Mouse (Mus musculus): ENCODE measurements around the gene Zbtb42. TPM values are rescaled to one million over a fixed set of nuclear protein-coding genes. Genes with fewer than 3 reads are reported as not detected.

Zbtb42 gene
- total RNA-seq, 1 experiment from 2014 or later: 2.8 TPM

DNA sequence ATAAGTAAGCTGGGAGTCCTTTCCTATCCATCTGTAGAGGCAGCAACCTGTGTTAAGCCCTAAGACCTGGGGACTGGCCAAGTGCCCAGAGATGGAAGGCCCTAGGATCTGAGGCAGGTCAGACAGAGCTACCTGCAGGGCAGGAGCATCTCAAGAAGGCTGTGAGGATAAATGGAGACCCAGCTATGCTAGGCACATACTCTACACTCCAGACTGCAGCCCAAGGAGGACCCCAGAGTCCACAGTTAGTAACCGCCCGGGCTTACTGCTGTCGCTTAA lies 17.4 kb upstream of the Zbtb42 start:
- no peak for DNase-seq

DNA sequence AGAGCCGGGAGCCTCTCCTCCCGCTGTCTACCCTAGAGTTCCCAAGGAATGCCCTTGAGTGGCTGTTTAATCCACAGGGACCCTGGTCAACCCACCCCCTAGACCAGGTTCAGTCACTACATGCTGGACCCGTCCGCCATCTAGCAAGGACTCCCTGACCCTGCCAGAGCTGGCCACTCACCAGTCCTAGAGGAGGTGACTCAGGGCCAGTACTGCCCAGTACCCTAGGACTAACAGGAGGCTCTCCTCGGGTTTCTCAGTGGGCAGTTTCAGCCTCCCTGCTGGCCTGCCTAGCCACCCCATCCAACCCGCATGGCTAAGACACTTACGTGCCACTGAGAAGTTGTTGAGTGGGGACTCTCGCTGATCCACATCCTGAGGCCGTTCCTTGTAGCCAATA lies 16.8 kb upstream of the Zbtb42 start:
- DNase-seq: no peak

DNA sequence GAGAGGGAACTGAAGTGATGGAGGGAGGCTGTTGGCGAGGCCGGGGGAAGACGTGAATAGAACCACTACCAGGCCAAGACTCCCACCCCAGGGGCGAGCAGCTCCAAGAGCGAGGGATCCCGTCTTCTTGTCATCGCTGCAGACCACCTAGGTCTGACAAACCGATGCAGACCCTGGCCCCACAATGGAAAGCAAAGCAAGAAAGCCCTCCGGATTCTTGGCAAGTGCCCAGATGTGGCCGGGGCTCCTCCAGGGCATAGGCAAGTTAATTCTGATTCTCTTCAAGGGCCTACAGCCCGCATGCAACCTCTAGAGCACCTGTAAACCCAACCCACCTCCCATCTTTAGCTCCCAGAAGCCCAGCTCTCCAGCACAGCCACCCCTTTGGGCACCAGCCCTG lies 15.3 kb upstream of the Zbtb42 start:
- DNase-seq: no peak

GRCm38 (mm10) chr12:112663716-112664115 lies 14.9 kb upstream of the Zbtb42 start:
- DNase-seq: no peak

DNA sequence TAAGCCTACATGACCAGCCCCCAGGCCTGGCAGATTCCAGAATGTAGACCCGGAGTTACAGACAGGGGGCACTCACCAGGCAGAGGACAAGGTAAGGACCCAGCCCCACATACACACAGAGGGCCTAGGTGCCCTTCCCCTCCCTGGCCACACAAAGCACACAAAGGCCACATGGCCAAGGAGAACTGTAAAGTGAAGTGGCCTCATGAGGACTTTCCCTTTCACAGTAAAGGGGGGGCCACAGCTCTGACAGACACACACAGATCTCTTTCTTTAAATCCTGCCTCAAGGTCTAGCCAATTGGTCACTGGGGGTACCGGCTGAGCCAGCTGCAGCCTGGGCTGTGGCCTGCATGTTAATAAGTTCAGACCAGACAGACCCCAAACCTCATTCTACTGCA lies 14.5 kb upstream of the Zbtb42 start:
- no peak for DNase-seq

DNA sequence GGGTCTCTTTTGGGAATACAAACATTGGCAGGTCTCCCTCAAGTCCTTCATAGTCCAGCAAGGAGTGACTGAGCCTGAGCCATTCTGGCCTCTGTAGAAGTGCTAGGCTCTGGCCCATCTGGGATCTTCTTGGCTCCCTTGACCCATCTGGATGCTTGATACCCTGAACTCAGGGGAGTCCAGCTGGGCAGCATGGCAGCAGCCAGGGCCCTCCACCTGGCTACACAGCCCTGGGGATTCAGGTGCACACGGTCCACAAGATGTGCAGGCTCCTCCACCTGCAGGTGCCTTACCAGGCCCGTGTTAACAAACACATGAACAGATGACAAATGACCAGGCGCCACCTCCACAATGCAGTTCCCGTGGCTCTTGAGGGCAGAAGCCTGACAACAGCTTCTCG lies 14.0 kb upstream of the Zbtb42 start:
- DNase-seq: no peak

DNA sequence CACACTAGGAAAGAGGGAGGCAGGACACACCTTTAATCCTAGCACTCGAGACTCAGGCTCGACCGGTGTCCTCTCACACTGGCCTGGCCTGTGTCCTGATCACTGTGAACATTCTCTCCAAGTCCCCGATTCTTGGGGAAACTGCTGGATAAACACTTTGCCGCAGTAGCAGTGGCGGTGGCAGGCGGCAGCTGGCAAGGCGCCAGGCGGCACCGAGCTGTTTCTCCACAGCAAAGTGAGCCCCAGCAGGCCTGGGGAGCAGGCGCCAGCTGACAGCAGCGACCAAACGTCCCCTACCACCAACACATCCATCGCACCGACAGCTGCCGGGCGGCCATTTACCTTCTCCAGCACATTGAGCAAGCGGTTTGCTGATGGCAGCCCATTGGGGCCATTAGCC lies 13.2 kb upstream of the Zbtb42 start:
- DNase-seq: peak; percentile 84

GRCm38 (mm10) chr12:112665881-112666544 lies 12.6 kb upstream of the Zbtb42 start:
- DNase-seq: no peak

DNA sequence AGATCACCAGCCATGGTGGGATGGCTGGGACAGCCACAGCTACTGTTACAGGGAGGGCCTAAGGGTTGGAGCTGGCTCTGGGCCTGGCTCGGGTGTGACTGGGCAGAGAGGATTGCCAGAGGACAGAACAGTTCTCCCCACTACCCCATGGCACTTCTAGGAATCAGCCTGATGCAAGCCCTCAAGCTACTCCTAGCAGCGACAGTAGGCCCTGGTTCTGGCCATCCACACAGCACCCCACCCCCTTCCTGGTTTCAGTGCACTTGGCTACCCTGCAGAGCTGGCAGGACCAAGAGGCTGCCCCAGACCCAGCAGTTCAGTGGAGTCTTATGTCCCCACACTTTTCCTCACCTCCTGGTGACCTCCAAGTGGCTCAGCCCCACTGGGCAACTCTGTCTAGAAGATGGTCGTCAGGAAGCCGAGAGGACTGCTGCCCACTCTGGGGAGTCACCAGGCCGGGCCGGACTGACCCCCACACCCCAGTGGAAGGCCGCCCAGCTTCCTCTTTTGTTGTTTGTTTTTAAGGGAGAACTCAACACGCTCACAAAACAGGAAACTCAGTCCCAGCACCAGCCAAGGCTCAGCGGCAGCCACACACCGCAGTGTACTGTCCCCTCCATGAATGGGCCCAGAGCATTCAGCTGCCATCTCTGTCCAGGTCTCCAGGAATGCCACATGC lies 10.9 kb upstream of the Zbtb42 start:
- DNase-seq: peak; percentile 71

DNA sequence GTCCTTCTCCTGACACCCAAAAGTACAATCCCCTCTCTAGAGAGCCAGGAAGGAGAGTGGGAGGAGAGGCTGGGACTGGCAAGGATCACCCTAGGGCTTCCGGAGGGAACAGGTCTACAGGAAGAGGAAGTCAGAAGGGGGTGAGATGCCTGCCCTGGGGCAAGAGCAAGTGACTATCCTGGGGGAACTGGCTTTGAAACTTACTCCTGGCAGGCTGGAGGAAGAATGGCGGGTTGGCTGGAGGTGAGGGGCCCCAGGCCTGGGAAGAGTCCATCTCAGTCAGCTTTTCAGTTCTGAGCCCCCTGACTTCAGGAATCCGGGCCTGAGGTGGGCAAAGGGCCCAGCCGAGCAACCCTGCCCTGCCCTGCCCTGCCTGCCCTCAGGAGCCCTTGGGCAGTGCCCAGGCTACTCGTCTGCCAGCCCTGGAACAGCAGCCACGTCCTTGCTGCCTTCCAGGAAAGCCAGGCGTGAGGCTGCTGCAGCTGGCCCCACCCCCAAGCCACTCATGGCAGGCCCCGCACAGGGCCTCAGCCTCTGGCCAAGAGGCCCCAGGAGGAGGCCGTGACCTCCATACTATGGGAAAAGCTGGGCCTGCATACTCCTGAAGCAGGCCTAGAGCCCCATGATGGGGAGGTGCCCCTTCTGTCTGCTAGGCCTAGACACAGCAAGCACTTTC lies 7.8 kb upstream of the Zbtb42 start:
- peak; percentile 93 for DNase-seq

DNA sequence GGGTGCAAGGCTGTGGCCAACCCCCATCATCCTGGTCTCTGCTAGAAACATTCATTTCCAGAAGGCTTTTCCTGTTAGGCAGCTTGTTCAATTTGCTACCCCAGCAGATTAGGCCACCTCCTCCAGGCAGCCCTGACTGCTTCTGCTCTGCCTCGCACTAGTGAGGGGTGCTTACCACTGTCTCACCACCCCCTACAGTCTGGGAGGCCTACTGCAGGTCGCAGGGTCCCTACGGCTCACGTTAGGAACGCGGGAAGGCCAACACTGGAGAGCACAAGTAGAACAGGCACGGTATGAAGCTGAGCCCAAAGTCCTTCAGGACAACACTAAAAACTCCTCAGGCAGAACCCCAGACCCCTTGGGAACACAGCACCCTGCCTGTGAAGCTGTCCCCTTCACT lies 6.7 kb upstream of the Zbtb42 start:
- peak; percentile 75 for DNase-seq

DNA sequence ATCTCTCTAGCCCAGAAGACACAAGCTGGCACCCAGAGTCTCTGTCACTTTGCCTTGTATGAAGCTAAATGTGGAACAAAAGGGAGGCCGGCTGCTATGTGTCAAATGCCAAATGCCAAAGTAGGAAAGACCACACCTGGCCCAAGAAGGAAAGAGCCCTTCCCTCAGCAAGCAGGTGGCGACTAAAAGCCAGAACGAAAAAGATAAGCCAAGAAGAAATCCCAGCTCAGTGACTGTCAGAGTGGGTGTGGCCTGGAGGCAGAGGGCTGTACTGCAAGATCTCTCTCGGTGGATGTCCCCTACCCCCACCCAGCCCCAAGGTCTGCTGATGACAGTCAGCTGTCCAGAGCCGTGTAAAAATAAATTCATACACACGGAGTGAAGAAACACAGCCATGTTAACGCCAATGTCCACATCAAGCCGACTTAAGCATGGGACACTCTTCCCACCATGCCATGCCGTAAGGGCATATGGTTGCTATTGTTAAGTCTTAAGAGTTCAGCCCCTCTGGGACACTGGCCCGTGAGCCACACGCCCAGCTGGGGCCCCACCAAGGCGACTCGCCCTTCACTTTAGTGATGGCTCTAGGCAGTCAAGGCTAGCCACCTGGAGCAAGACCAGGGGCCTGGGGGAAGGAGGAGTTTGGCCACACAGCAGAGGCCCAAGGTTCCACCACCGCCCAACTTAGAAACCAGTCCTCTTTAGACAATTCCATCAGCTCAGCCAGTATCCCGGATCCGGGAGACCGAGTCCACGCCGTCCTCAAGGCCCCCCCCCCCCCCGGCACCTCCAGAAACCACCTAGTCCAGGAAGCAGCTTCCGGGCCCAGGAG lies 5.7 kb upstream of the Zbtb42 start:
- peak; percentile 83 for DNase-seq

DNA sequence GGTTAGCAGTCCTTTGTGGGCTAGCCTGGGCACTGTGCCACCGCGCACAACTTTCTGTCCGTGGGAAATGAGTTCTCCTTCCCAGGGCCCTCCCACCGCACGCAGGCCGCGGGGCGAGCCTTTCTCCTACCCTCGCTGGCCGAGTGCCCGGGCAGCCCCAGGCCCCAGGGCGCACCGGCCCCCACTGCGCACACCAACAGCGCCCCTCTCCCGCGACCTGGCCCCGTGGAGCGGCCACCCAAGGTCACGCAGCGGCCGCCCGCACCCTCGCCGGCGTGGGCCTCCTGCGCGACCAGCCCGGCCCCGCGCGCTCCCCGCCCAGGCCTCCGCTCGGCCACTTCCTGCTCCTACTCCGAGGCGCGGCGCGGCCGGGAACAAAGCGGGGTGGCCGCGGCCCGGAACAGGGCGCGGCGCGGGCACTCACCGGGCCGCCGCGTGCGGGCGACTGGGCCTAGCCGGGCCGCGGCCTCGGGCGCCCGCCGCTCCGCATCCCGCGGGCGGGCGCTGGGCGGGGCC lies 5.0 kb upstream of the Zbtb42 start:
- DNase-seq: no peak

GRCm38 (mm10) chr12:112674132-112675011 lies 4.3 kb upstream of the Zbtb42 start, which contains the start of gene Akt1:
Akt1 (minus strand) TSS chr12:112674884.
- peak; percentile 77 for DNase-seq

- DNase-seq: peak; percentile 94
Observed at GRCm38 (mm10) chr12:112675245-112676035, 3.2 kb upstream of the Zbtb42 start.

GRCm38 (mm10) chr12:112677076-112677475 lies 1.6 kb upstream of the Zbtb42 start:
- DNase-seq: peak; percentile 75

DNA sequence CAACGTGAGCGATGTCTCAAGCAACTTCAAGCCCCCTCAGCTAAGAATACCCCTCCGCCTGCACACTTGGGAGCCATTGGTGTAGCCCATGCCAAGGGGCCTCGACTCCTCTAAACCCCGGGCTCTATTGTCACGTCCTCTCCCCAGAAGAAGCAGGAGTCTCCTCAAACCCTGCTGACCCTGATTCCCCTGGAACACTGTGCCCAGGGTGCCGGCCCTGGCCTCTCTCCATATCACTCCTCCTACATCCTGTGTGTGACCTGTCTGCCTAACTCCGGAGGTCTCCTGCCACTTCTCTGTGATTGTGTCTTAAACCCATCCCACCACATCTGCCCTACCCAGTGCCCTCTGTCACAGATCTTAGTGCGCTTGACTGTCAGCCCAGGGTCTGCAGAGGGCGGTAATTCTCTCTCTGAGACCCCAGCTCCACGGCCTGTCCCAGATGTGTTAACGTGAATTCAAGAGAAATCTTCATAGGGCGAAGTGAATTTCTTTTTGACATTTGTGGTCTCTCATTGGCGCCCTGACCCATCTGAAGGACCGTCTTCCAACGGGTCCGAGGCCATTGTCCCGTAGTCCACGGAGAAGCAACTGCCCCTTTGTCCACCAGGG lies 579 bp upstream of the Zbtb42 start:
- DNase-seq: no peak

DNA sequence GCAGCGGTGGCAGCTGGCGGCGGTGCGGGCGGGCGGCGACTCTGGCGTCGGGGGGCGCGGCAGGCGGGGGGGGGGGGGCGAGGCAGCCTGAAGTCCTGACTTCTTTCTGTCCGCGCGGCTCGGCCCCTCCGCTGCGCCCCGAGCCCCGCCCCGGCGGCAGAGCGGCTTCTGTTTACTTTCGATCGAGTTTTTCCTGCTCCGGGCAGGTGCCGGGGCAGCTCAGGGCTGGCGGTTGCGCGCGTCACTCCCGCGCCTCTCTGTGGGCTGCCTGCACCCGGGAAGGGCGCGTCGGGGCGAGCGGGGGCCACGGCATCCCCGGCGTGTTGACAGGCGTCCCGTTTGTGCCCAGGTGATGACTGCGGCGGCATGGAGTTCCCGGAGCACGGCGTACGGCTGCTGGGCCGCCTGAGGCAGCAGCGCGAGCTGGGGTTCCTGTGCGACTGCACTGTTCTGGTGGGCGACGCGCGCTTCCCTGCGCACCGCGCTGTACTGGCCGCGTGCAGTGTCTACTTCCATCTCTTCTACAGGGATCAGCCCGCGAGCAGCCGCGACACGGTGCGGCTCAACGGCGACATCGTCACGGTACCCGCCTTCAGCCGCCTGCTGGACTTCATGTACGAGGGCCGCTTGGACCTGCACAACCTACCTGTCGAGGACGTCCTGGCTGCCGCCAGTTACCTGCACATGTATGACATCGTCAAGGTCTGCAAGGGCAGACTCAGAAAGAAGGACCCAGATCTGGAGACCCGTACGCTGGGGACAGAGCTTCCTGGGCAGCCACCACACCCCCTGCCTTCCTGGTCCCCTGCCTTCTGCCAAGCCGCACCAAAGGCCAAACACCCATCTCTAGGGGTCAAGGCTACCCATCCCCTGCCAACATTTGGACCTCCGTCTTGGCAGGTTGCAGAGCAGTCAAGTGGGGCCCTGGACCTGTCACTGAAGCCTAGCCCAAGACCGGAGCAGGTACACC lies 684 bp downstream of the Zbtb42 start:
- DNase-seq: peak; percentile 53

- no peak for DNase-seq
Observed at GRCm38 (mm10) chr12:112683351-112683750, 4.7 kb downstream of the Zbtb42 start.

Data from adrenal gland, postnatal 14 days (tissue).